Mouse (Mus musculus) ES-Bruce4 (cell line): ENCODE data around the gene Clip4. TPM values are rescaled to one million over a fixed set of nuclear protein-coding genes. Genes with fewer than 3 reads are reported as not detected.

Experiments used
- H3K27ac ChIP-seq: 2 replicates; pipeline ENCODE4 v1.5.1; 2012; ENCODE audit warnings: low read length, inconsistent platforms; ENCODE audit not compliant: insufficient read depth
- H3K27me3 ChIP-seq: 2 replicates; pipeline ENCODE4 v1.6.1; 2012; ENCODE audit warnings: mild to moderate bottlenecking, low read length, inconsistent platforms; ENCODE audit not compliant: control insufficient read depth, poor library complexity, insufficient read depth, severe bottlenecking
- H3K36me3 ChIP-seq: 2 replicates; pipeline ENCODE4 v1.6.1; 2012; ENCODE audit warnings: inconsistent platforms, mild to moderate bottlenecking, low read length, moderate library complexity; ENCODE audit not compliant: control insufficient read depth, poor library complexity, insufficient read depth, severe bottlenecking
- H3K4me1 ChIP-seq: one replicate; pipeline ENCODE4 v1.8.1; 2011; ENCODE audit warnings: low read length; ENCODE audit not compliant: control insufficient read depth, insufficient read depth
- H3K4me3 ChIP-seq: 2 replicates; pipeline ENCODE4 v1.5.1; 2011; ENCODE audit warnings: low read depth, mild to moderate bottlenecking, low read length
- H3K9ac ChIP-seq: 2 replicates; pipeline ENCODE4 v1.6.1; 2012; ENCODE audit warnings: low read depth, mild to moderate bottlenecking, inconsistent platforms; ENCODE audit not compliant: poor library complexity, severe bottlenecking
- H3K9me3 ChIP-seq: replicated peaks from 2 replicates; pipeline ENCODE4 v1.6.1; 2012; ENCODE audit warnings: mild to moderate bottlenecking, low read length, inconsistent platforms; ENCODE audit not compliant: control insufficient read depth, poor library complexity, insufficient read depth, severe bottlenecking
- CTCF ChIP-seq: IDR thresholded peaks from one replicate; pipeline ENCODE4 v1.8.1; 2011; ENCODE audit warnings: low read depth, low read length
- EP300 ChIP-seq: IDR thresholded peaks from 2 replicates; pipeline ENCODE4 v1.6.1; 2011; ENCODE audit warnings: low read depth, low read length; ENCODE audit not compliant: insufficient read depth
- POLR2A ChIP-seq: IDR thresholded peaks from one replicate; pipeline ENCODE4 v1.8.1; 2011; ENCODE audit warnings: low read length; ENCODE audit not compliant: insufficient read depth
- polyA plus RNA-seq: library from polyadenylated mRNA; stranded (reverse); fragments of >200 nt; gene quantifications from 2 replicates; pipeline ENCODE4 v1.2.4, GENCODE M21; 2011; ENCODE audit warnings: low read depth; ENCODE audit not compliant: missing spikeins, insufficient read depth, insufficient read length

Clip4 gene
- polyA plus RNA-seq, 1 experiment = 13.3 TPM

GRCm38 (mm10) chr17:71770696-71771095 is 2.4 kb downstream of the Clip4 start:
- Histone ChIP-seq H3K27ac (no peak overlapping the region), H3K27me3 (no peaks in the 10 kb centered on the region), H3K4me1 (no peaks in the 10 kb centered on the region), H3K9ac (no peak overlapping the region), H3K36me3 (no peaks in the 10 kb centered on the region), H3K9me3 (no peaks in the 10 kb centered on the region), H3K4me3 (no peak overlapping the region)
- no peak for TF ChIP-seq CTCF
- TF ChIP-seq POLR2A = no peak
- no peak for TF ChIP-seq EP300

GRCm38 (mm10) chr17:71774173-71774572 is 5.9 kb downstream of the Clip4 start:
- Histone ChIP-seq H3K4me3 (no peak overlapping the region), H3K4me1 (no peaks in the 10 kb centered on the region), H3K36me3 (no peaks in the 10 kb centered on the region), H3K27ac (no peak overlapping the region), H3K9me3 (peaks cover 5% of the 10 kb centered on the region; the same call in 1 of the 2 replicates), H3K9ac (no peak overlapping the region), H3K27me3 (no peaks in the 10 kb centered on the region)
- TF ChIP-seq POLR2A = no peak

GRCm38 (mm10) chr17:71775279-71775678 is 7.0 kb downstream of the Clip4 start:
- Histone ChIP-seq H3K4me3 (no peak overlapping the region), H3K4me1 (no peaks in the 10 kb centered on the region), H3K36me3 (no peaks in the 10 kb centered on the region), H3K27ac (no peak overlapping the region), H3K27me3 (no peaks in the 10 kb centered on the region), H3K9ac (no peak overlapping the region), H3K9me3 (peaks cover 5% of the 10 kb centered on the region; the same call in 1 of the 2 replicates)
- TF ChIP-seq EP300 = no peak
- no peak for TF ChIP-seq CTCF
- no peak for TF ChIP-seq POLR2A

GRCm38 (mm10) chr17:71778696-71779095 is 10.4 kb downstream of the Clip4 start:
- Histone ChIP-seq H3K27me3 (no peaks in the 10 kb centered on the region), H3K4me1 (no peaks in the 10 kb centered on the region), H3K27ac (no peak overlapping the region), H3K36me3 (no peaks in the 10 kb centered on the region), H3K4me3 (no peak overlapping the region), H3K9ac (no peak overlapping the region), H3K9me3 (peaks cover 5% of the 10 kb centered on the region; the same call in 1 of the 2 replicates)
- no peak for TF ChIP-seq CTCF
- TF ChIP-seq EP300 = no peak

- H3K27ac ChIP-seq = no peak overlapping the region
- H3K27me3 ChIP-seq = no peaks in the 10 kb centered on the region
- no peak overlapping the region for H3K4me3 ChIP-seq
- no peaks in the 10 kb centered on the region for H3K4me1 ChIP-seq
- no peak overlapping the region for H3K9ac ChIP-seq
- peaks cover 5% of the 10 kb centered on the region; the same call in 1 of the 2 replicates for H3K9me3 ChIP-seq
- H3K36me3 ChIP-seq = no peaks in the 10 kb centered on the region
- TF ChIP-seq CTCF = no peak
- TF ChIP-seq EP300 = no peak
- TF ChIP-seq POLR2A = no peak
Measured at GRCm38 (mm10) chr17:71780490-71780889, 12.2 kb downstream of the Clip4 start.

- Histone ChIP-seq H3K9me3 (peaks cover 5% of the 10 kb centered on the region; the same call in 1 of the 2 replicates), H3K27me3 (no peaks in the 10 kb centered on the region), H3K4me1 (no peaks in the 10 kb centered on the region), H3K36me3 (no peaks in the 10 kb centered on the region), H3K27ac (no peak overlapping the region), H3K9ac (no peak overlapping the region), H3K4me3 (no peak overlapping the region)
- TF ChIP-seq POLR2A = no peak
- no peak for TF ChIP-seq EP300
- TF ChIP-seq CTCF = no peak
Measured at GRCm38 (mm10) chr17:71780945-71781344, 12.7 kb downstream of the Clip4 start.
